Comparison of ENCODE assay signal across 18 mouse cellular contexts in genomic region chr1:88763725-88764364, GRCm38 (mm10).
DNase-seq lines count a peak whose midpoint lies in the region; ATAC-seq and TF ChIP-seq lines count a peak whose summit lies in the region.
"Had no signal": no experiment of that assay in that cellular context is flagged by ENCODE, and none has a peak within 500 bp of the region (broad histone marks: within the 10 kb centered on the region; RNA-seq: fewer than 3 reads in every experiment).

No protein-coding gene starts in this region.

- WGBS in intestine, postnatal 0 days: 35% methylated on average over 6 of the region's 6 CpGs
- WGBS in hindbrain, postnatal 0 days: 59% methylated on average over 6 of the region's 6 CpGs

- no peaks in the 10 kb centered on the region for H3K27me3 ChIP-seq in intestine, postnatal 0 days (replicated peaks; ENCODE audit: control insufficient read depth, insufficient read depth, low read length)
- no peaks in the 10 kb centered on the region for H3K27me3 ChIP-seq in hindbrain, postnatal 0 days (ENCODE audit: insufficient read depth, low read length)
- H3K27me3 ChIP-seq: embryonic facial prominence, embryonic 13.5 days; heart, embryonic 12.5 days; liver, embryonic 13.5 days; midbrain, embryonic 12.5 days; stomach, embryonic 15.5 days had no signal

- no peaks in the 10 kb centered on the region for H3K36me3 ChIP-seq in intestine, postnatal 0 days (ENCODE audit: control insufficient read depth, insufficient read depth)
- no peaks in the 10 kb centered on the region for H3K36me3 ChIP-seq in hindbrain, postnatal 0 days (ENCODE audit: insufficient read depth, low read length)
- H3K36me3 ChIP-seq: embryonic facial prominence, embryonic 13.5 days; heart, embryonic 12.5 days; liver, embryonic 13.5 days; midbrain, embryonic 12.5 days; stomach, embryonic 15.5 days had no signal

- DNase-seq in gastrocnemius, postnatal 10 days: peak; percentile 21
- DNase-seq in gastrocnemius, postnatal 25 days: no peak
- DNase-seq in thymus, postnatal 25 days: peak; percentile 9
- no peak for DNase-seq in thymus, postnatal 10 days (ENCODE audit: low spot score in 2 of 2)
- no peak for DNase-seq in layer of hippocampus, postnatal 14 days (ENCODE audit: low spot score in 2 of 2)
- DNase-seq in hindbrain, postnatal 0 days (ENCODE audit: low spot score): no peak
- DNase-seq: cerebellum, postnatal 25 days; heart, postnatal 4 days; kidney, adult 9 months; liver, embryonic 13.5 days had no signal

- peak overlapping the region; percentile 33; the same call in 1 of the 2 replicates for H3K4me2 ChIP-seq in intestine, postnatal 0 days (replicated peaks; ENCODE audit: low read depth)
- H3K4me2 ChIP-seq in hindbrain, postnatal 0 days (ENCODE audit: low read depth, low read length): no peak overlapping the region
- H3K4me2 ChIP-seq: embryonic facial prominence, embryonic 13.5 days; heart, embryonic 12.5 days; liver, embryonic 13.5 days; midbrain, embryonic 12.5 days; stomach, embryonic 15.5 days had no signal

- no peak overlapping the region for H3K4me3 ChIP-seq in intestine, postnatal 0 days (ENCODE audit: low read depth, low read length)
- H3K4me3 ChIP-seq in hindbrain, postnatal 0 days (ENCODE audit: low read length): no peak overlapping the region
- H3K4me3 ChIP-seq: embryonic facial prominence, embryonic 13.5 days; heart, embryonic 12.5 days; liver, embryonic 13.5 days; midbrain, embryonic 12.5 days; stomach, embryonic 15.5 days had no signal

- peak; percentile 57; the same call in 1 of the 2 replicates for ATAC-seq in intestine, postnatal 0 days
- ATAC-seq in erythroblast, adult 5-6 weeks (replicated peaks; ENCODE audit: low FRiP score, poor library complexity, severe bottlenecking): no peak
- ATAC-seq in hindbrain, postnatal 0 days: no peak
- ATAC-seq: forebrain, embryonic 16.5 days; lung, postnatal 0 days had no signal

- 0 out of 2 replicates have a peak, but pooled peaks cover 4% of the 10 kb centered on the region for H3K4me1 ChIP-seq in intestine, postnatal 0 days (replicated peaks; ENCODE audit: control insufficient read depth, insufficient read depth, low read length)
- no peaks in the 10 kb centered on the region for H3K4me1 ChIP-seq in hindbrain, postnatal 0 days (ENCODE audit: insufficient read depth, low read length)
- H3K4me1 ChIP-seq: embryonic facial prominence, embryonic 13.5 days; liver, embryonic 13.5 days; midbrain, embryonic 12.5 days; stomach, embryonic 15.5 days had no signal

- no peaks in the 10 kb centered on the region for H3K9me3 ChIP-seq in intestine, postnatal 0 days (ENCODE audit: control insufficient read depth)
- H3K9me3 ChIP-seq in hindbrain, postnatal 0 days (ENCODE audit: low read length): no peaks in the 10 kb centered on the region
- H3K9me3 ChIP-seq: embryonic facial prominence, embryonic 13.5 days; heart, embryonic 12.5 days; liver, embryonic 13.5 days; stomach, embryonic 15.5 days had no signal

- no peak overlapping the region for H3K27ac ChIP-seq in intestine, postnatal 0 days (ENCODE audit: low read depth, low read length)
- no peak overlapping the region for H3K27ac ChIP-seq in hindbrain, postnatal 0 days
- H3K27ac ChIP-seq: embryonic facial prominence, embryonic 13.5 days; liver, embryonic 13.5 days; midbrain, embryonic 12.5 days; stomach, embryonic 15.5 days had no signal

- no peak for TF ChIP-seq CTCF in intestine, postnatal 0 days (IDR thresholded peaks at IDR 0.05; ENCODE audit: low read depth)
- no peak for TF ChIP-seq CTCF in hindbrain, postnatal 0 days (IDR thresholded peaks at IDR 0.05; ENCODE audit: low read depth)

- no peak overlapping the region for H3K9ac ChIP-seq in intestine, postnatal 0 days (ENCODE audit: low read depth, low read length)
- no peak overlapping the region for H3K9ac ChIP-seq in hindbrain, postnatal 0 days (replicated peaks; ENCODE audit: low read length)
- H3K9ac ChIP-seq: embryonic facial prominence, embryonic 13.5 days; heart, embryonic 12.5 days; liver, embryonic 13.5 days; midbrain, embryonic 12.5 days; stomach, embryonic 15.5 days had no signal

Comparison
In these comparisons a context has a peak if more than half of its experiments do, and no peak if none do; other contexts are left out.
1. DNase-seq: peak in gastrocnemius, postnatal 10 days (single experiment) and thymus, postnatal 25 days (single experiment); none in gastrocnemius, postnatal 25 days (single experiment), thymus, postnatal 10 days (0 of 2), layer of hippocampus, postnatal 14 days (0 of 2) and hindbrain, postnatal 0 days (single experiment).